Mouse (Mus musculus) layer of hippocampus, postnatal 36 days (tissue): ENCODE measurements around the gene Mitf. TPM values are rescaled to one million over a fixed set of nuclear protein-coding genes. Genes with fewer than 3 reads are reported as not detected.

Source experiments
- DNase-seq, 2 experiments: peaks; one replicate each; pipeline ENCODE4 v3.0.0; 2022
- total RNA-seq, 2 experiments: library from RNA; stranded (reverse); gene quantifications; 2 replicates each; pipeline ENCODE4 v1.2.3; 2021

Mitf gene
- total RNA-seq = 1 to 10 TPM; 8.3 to 9.3 TPM

DNA sequence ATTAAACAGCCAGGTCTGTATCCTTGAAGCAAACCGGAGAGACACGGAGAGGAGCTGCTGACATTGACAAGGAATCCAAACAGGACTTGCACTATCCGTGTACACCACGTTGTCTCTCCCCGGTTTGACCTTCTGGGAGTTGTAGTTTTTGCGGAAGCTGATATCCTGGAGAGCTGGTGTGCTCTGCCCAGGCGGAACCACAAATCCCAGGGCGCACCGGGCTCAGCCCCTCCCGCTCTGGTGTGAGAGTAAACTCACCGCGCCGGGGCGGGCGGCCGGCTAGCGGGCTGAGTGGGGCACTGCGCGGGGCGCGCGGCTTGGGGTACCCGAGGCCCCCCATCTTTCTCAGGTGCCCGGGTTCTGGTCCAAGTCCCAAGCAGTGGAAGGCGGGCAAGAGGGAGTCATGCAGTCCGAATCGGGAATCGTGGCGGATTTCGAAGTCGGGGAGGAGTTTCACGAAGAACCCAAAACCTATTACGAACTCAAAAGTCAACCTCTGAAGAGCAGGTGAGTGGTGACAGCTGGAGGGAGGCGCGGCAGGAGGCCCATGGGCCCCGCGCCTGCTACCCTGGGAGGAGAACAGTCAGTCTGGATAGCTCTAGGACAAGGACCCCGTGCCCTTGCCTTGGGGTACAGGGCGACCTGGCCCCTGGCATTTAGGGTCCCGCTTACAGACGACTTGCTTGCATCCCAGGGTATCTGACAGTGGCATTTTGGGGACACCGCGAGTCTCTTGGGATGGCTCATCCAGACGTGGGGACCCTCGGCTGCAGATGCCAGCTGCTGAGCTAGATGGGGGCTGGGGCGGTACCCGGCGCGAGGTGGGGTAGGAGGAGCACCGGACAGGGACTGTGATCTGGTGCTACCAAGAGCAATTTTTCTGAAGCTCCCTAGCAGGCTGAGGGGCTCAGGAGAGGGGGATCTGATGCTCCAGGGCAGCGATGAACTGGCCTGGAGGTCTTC is at the start of gene Mitf:
Gene Mitf, plus strand, starts transcription at position 272 of the 963 bp plus-strand sequence.
- peak; percentile 91 to 93 for DNase-seq

DNA sequence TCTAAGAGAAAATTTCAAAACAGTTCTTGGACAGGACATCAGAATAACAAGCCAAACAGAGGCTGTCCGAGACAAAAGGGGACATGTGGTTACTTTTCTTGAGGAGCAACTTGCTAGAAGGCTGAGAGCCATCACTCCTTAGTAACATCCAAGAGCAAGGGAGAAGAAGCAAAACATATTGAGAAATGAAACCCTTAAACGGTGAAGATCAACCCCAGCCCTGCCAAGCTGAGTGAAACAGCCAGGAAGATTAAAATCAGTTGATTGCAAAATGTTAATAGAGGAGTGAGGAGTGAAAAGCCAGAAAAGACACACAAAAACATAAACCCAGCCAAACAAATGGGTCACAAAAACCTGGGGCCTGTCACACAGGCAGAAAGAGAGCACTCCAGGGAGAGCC is 49.5 kb upstream of the Mitf start:
- DNase-seq = no peak

DNA sequence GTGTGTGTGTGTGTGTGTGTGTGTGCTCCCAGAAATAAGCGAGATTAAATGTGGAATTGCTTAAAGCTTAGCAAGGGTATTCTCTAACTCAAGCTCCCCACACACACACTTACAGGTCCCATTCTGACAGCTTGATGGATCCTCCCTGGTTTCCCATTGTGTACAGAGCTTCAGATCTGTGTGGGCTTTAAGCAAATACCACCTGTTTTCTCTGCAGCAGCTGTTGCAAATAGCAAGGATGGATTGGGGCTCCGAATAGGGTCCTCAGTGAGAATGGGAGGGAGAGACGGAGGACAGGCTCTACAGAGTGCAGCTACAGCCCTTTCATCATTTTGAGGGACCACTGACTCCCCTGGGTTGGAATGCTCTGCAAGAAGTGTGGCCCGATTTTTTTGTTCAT is 48.0 kb upstream of the Mitf start:
- no peak for DNase-seq

DNA sequence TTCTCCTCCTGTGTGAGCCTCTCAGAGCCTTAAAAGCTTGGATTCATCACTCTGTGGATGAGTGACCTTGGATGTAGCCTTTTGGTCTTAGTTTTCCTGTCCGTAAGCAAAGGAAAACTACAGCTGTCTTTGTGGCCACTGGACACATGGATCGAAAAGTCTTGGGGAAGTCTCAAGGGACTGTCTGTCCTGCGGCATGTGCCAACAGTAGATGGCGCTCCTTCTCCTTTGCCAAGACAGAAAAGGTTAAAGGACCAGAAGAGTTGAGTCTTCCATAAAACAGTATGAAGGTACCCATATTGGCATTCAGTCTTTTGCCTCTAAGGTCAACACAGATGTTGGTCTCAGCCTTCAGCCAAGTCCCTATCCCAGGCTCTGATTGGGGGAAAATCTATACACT is 47.6 kb upstream of the Mitf start:
- DNase-seq = peak; percentile 22 to 45

DNA sequence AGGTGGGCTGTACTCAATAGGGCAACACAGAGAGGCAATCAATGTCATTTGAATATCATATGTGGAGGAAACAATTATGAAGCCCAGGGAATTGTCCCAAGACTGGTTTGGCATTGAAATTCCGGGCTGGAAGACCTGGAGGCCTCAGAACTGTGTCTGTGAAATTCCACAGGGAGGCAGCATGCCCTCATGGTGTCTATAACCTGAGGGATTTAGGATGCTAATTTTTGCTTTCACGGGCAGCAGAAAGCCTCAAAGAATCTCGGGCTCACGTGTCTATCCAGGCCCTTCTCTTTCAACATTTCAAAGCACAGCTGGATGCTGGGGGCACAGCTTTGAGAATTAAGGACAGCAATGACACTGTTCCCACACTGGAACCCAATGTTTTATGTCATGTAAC is 45.5 kb upstream of the Mitf start:
- peak in 1 of 2 experiments; percentile 23 for DNase-seq

DNA sequence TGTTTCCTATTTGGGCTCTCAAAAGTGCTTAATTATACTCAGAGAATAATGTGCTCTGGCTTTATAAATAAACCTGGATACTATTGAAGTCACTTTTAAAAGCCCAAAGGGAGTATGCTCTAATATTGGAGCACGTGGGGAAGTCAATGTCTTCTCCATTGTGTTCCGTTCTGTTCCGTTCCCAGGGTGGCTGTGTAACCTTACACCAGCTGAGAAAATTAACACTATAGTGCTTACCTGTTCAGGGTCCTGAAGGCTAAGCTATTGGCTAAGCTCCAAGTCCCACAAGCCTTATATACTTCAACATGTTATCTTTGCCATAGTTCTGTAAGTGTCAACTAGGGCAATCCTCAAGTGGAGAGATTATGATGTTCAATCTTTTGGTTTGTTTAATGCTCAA is 42.9 kb upstream of the Mitf start:
- no peak for DNase-seq

DNA sequence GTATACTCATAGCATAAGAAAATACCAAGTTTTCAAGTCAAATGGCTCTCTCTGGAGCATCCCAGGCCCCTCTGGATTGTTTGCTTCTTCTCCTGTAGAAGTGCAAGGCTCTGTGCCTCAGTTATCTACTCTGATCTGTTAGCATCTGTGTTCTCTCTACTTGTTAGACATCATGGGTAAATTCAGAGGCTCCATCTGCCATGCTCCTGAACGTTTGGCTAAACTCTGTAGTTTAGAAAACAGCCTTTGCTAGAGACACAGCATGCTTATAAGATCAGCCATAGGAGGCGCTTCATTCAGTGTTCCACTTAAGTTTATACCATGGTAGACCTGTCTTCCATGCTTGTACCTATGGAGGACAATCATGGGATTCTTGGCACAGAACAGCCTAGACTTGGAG is 39.0 kb upstream of the Mitf start:
- DNase-seq = no peak

DNA sequence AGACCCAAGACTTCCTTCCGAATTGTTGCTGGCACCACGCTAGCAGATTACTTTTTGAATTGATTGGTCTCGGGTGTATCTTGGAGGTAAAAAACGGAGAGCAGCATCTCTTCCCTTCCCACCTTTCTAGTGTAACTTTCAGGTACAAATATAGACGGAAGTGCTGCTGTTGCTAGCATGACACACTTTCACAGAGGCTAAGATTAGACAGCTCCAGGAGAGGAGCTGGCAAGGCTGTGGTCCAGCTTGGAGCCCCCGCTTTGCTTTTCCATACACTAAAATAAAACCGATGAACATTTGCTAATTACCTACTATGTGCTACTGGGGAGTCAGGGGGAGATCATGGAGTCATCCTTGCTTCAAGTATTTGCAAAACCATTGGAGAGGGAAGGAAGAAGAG is 37.3 kb upstream of the Mitf start:
- no peak for DNase-seq

DNA sequence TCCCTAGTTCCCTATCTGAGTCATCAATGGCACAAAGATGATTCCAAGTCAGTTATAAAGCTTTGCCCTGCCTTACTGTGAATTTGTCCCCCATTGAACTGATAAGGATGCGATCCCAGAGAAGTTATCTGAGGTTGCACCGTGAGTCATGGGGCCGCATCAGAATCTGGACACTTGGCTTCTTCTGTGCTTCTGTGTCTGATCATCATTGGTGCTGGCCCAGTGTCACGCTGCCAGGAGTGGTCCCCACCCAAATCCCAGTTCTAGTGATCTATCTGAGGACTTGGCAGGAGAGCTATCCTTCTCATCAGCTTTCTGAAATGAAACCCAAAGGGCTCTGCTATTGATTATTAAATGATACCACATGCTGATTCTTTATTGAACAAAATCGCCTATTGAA is 25.5 kb upstream of the Mitf start:
- DNase-seq = no peak

DNA sequence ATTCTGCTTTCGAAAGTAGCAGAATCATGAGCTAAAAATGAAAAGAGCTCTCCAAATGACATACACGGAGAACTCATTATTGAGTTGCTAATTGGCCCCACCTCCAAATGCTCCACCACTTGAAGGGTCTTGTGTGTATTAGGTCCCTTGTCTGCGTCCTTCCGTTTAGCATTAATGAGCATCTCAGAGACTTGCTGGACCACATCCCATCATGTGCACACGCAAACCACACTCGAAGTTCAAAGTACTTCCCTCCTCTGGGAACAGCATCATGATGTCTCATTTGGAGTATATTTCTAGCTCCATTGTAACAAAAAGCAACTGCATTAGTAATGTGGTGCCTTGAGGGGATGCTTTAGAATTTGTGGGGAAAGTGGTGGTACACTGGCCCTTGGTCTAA is 24.6 kb upstream of the Mitf start:
- no peak for DNase-seq

DNA sequence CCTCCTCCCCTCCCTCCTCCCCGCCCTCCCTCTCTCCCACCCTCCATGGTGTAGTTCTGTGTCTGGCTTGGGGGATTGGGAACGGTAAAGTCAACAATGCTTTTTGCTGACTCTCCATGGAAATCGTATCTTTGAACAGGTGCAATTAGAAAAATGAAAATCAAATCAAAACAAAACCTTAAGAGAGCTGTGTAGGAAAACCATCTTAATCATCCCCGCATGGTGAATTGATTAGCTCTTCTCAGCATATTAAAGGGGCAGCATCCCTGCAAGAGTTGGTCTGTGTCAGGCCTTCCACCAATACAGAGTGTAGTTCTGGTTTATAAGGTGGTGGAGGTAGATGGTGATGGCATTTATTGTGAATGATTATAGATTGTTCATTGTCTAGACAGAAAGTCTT is 20.0 kb upstream of the Mitf start:
- DNase-seq = no peak

DNA sequence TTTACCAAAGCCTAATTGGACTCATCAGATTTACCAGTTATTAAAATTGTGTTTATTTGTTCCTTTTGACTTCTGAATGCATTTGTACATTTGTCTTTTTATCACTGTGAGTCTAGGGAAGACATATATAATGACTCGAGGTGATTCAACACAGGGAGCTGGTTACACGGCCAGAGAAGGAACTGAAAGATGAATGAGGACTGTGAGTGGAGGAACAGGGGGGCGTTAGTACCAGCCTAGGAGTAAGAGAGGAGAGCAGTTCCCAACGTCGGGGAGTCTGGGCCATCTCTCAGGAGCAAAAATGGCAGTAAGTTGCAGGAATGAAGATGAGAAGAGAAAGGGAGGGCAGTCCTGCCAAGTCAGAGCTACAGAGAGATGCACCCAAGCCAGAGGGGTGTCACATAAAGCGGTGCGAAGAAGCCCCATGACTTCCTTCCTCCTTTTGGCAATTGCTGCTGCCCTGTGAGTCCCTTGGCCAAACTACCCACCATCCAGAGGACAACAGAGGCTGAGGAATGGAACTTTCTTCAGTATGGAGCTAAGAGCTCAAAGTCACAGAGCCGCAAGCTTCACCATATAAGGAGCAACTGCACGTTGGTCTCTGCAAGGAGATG is 18.4 kb upstream of the Mitf start:
- no peak for DNase-seq

DNA sequence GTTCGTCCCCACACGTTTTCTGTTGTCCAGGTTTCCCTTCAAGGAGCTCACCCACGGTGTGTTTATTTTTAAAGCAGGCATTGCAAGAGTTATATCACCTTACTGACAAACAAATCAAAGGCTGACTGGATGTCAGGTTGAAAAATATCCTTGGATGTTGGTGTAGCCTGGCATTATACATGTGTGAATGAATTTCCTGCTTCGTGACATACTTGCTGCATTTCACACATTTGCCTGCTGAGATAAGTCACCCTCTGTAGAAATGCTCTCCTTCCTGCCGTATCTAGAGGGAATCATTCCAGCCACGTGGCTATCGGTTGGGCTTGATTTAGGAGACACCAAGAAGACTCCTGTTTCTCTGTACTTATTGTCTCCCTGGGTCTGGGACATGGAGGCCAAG is 17.2 kb upstream of the Mitf start:
- DNase-seq = no peak

DNA sequence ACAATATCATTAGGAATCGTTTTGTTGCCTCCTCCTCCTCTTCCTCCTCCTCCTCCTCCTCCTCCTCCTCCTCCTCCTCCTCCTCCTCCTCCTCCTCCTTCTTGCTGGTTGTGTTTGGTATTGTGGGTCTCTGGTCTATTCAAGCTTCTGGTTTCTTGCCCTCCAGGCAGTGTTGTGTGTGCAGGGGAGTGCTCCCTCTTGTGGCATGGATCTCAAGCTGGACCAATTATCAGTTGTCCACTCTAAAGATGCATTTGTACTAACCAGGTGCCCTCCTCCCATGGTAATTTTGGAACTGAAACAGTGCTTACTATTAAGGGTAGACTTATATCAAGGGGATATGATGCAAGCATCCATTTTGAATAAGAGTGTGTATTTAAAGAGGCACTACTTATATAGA is 14.7 kb upstream of the Mitf start:
- DNase-seq = no peak

DNA sequence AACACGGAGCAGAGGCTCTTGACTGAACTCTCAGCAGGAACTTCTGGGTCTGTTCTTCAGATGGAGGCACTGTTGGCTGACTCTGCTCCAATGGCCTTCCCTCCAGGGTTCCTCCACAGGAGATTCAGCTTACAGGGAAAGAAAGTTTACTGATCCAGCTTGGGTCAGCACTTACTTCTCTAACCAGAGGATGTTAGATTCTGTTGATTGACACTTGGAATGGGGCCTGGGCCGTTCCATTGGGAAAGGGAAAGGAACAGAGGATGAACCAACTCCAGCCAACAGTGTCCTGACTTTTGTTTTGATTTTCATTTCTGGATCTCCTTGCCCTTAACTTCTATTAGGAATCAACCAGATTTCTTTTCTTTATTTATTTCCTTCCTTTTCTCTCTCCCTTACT is 11.7 kb upstream of the Mitf start:
- no peak for DNase-seq

DNA sequence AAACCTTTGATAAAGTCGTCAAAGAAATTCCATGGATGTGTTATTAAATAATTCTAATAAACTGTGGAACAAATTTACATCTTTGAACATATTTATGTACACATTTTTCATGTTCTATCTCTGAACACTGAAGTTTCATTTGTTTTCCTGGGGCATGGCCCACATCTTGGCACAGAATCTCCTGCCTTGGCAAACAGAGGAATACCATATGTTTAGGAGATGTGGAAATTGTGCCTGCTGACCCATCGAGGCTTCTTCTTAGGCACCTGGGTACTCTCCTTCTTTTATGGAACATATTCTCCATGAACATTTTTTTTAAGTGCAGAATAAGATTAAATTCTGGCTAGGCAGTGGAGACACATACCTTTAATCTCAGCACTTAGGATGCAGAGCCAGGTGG is 6.2 kb upstream of the Mitf start:
- DNase-seq = no peak

DNA sequence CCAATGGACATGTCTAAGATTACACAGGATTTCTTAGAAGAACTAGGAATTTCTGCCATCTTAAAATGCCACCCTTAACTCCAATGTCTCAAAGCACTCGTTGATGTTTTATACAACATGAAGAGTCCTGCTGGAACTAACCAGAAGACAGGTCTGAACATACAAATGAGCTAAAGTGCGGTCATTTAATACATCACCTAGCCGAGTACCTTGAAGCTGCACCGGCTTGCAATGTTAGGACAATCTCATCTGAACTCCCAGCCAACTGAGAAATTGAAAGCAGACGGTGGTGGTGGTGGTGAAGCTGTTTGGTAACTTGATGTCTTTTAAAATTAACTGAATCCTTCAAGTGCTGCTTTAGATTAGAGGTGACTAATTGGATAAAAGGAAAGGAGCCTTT is 801 bp upstream of the Mitf start:
- no peak for DNase-seq

DNA sequence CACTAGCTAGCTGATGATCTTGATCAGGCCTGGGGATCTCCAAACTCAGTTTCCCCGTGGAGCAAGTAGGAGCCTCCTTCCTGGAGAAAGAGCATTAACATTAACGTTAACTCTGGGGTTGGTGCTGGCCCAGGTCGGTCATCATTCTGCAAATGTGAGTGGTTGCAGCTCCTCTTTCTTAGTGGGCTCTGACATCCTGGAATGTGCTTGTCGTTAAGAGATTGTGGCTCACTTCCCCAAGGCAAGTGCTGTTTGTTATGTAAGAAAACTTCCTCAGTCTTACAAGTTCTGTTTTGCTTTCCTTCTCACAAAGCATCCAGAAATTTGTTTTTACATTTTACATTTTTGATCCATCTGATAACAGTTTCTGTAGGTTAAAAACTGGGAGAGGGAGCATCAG is 7.3 kb downstream of the Mitf start:
- no peak for DNase-seq

DNA sequence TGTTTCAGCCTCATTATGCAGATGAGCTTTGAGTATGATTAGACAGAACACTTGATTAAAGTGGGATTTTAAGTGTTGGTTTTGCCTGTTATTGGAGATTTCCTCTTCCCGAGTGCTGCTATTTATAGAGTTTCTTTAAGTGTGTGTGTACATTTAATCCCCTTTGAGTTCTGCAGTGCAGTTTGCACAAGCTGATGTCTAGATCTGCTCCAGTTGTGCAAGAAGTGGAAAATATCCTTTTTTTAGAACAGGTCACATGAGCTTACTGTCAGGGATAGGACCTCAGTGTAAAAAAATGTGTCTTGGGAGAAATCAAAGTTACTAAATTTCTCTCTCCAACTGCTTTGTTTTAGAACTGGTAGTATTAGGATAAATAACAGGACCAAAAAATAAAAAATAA is 8.9 kb downstream of the Mitf start:
- DNase-seq = no peak

DNA sequence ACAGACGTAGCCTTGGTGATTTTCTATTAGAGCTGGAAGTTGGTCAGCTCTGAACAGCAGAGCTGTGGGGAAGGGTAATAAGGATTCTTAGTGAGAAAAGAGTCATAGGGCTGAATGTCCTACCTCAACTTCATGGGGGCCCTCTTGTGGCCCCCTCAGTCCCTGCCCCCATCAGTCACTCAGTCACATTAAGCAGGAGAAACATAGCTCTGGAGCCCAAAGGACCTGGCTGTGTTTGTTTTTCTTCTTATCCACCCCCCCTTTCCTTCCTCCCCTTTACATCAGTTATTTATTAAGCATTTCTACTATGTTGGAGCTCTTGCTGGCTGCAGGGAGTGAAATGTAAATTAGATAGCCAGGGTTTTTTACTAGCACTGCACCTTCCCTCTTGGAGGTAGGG is 10.0 kb downstream of the Mitf start:
- no peak for DNase-seq

DNA sequence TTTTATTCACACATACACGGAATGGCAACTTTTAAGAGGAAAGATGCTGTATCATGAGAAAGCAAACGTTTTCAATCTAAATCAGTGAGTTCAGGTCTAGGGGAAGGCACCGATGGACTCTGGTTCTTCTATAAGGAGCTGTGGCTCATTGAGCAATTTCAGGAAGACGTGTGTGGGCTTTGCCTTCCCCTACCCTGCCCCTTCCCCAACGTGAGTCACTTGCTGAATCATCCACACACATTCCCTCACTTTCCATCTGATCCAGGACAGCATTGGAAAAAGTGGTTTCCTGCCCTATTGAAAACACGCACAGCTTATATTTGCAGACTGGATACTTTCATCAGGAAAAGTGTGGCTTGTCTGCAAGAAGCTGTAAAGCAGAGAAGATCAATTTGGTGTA is 11.3 kb downstream of the Mitf start:
- no peak for DNase-seq

DNA sequence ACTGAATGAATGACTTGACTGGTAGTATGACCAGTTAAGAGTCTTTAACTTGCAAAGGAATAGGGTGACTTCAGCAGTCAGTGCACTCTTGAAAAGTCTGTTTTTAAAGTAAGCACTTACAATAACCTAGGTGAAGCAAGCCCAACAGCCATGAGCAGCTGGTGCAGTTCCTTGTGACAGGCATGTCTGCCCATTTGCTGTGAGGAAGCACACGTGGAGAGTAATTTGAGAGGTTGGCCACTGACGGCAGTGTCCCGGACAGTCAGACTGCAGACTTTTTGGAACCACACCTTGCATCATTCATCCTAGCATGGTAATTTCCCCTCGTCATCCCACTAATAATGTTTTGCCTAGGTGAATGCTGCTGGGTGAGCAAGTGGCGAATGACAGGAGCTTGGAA is 12.1 kb downstream of the Mitf start:
- DNase-seq = no peak

DNA sequence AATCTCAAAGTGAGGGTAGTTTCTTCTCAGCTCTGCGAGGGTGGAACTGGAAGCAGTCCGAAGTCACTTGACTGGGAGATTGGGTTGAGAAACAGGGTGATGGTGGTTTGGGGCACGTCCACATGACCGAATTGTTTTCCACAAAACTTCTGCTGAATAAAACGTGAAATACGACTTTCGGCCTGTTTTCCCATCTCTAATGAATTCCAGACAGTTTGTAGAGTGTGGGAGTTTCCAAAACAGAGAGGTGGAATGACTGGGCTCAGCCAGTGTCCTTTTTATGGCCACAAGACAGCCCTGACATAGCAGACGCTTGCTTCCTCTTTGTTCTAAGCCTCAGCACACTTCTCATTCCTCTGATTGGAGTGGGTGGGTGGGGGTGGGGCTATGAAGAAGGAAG is 13.7 kb downstream of the Mitf start:
- DNase-seq = no peak

DNA sequence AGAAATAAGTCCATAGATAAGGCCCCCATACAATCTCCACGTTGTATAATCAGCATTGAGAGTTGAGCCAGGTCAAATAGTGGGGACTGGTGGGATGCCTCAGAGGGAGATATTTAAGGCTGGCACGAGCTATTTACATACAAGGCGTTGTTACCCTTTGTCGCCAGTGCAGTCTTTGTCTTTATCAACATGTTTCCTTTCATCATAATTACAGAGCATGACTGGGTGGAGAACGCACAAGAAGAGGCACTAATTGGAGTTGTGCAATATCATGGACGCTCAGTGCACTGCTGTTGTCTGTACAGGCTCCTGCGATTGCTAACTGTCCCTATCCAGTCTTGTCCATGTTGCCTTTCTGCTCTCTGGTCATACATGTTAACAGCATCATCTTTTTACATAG is 15.0 kb downstream of the Mitf start:
- DNase-seq = no peak
